Mouse (Mus musculus) embryonic facial prominence, embryonic 15.5 days (tissue): ENCODE measurements around the gene Slc25a17. TPM values are rescaled to one million over a fixed set of nuclear protein-coding genes. Genes with fewer than 3 reads are reported as not detected.

Experiments used
- ATAC-seq: fragments of 200-750 bp; cut with Nextera tagmentation; 2 replicates; pipeline ENCODE4 v1.8.0; 2017; ENCODE audit warnings: low read depth, moderate TSS enrichment; ENCODE audit not compliant: insufficient number of reproducible peaks, low FRiP score, low TSS enrichment
- H3K27ac ChIP-seq: fragments of 300-500 bp; sonication (generic); replicated peaks from 2 replicates; pipeline ENCODE4 v1.5.1; 2015; ENCODE audit warnings: mild to moderate bottlenecking, inconsistent platforms
- H3K27me3 ChIP-seq: fragments of 300-500 bp; sonication (generic); 2 replicates; pipeline ENCODE4 v1.6.1; 2015; ENCODE audit warnings: inconsistent platforms
- H3K36me3 ChIP-seq: fragments of 300-500 bp; sonication (generic); 2 replicates; pipeline ENCODE4 v1.6.1; 2015; ENCODE audit warnings: mild to moderate bottlenecking, inconsistent platforms
- H3K4me1 ChIP-seq: fragments of 300-500 bp; sonication (generic); 2 replicates; pipeline ENCODE4 v1.6.1; 2015; ENCODE audit warnings: inconsistent platforms
- H3K4me2 ChIP-seq: fragments of 300-500 bp; sonication (generic); replicated peaks from 2 replicates; pipeline ENCODE4 v1.6.1; 2015; ENCODE audit warnings: mild to moderate bottlenecking, inconsistent platforms
- H3K4me3 ChIP-seq: fragments of 300-500 bp; sonication (generic); replicated peaks from 2 replicates; pipeline ENCODE4 v1.5.1; 2015; ENCODE audit warnings: mild to moderate bottlenecking, inconsistent platforms
- H3K9ac ChIP-seq: fragments of 300-500 bp; sonication (generic); 2 replicates; pipeline ENCODE4 v1.6.1; 2015; ENCODE audit warnings: inconsistent platforms
- H3K9me3 ChIP-seq: fragments of 300-500 bp; sonication (generic); replicated peaks from 2 replicates; pipeline ENCODE4 v1.6.1; 2016; ENCODE audit warnings: inconsistent platforms
- WGBS: fragments of 180-500 bp; shearing (Covaris S2); methylation state at CpG from one replicate; pipeline ENCODE4 v1.1.7; 2015; 5-methylcytosine and 5-hydroxymethylcytosine counted together
- polyA plus RNA-seq: library from polyadenylated mRNA; unstranded; fragments of >200 nt; fragmentation: Nextera tagmentation; extraction: Ambion mirVana; gene quantifications from 2 replicates; pipeline ENCODE4 v1.2.1, GENCODE M21; 2015

The Slc25a17 gene
- polyA plus RNA-seq, 1 experiment from 2014 or later: 134 TPM

DNA sequence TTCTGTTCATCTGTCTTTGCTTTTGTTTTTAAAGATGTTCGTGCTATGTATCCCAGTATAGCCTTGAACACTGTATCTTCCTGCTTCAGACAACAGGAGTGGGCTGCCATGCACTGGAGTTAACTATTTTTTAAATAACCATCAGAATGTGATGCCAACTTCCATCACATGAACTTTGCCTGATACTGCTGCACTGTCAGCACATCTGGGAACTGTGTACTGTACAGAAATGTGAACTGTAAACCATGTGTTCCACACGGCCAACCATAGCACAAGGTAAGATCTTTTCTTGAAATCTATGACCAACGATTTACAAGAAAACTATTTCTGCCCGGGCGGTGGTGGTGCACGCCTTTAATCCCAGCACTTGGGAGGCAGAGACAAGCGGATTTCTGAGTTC, 33.1 kb downstream of the Slc25a17 start:
- H3K4me1 ChIP-seq: no peaks in the 10 kb centered on the region
- no peak for ATAC-seq
- H3K4me2 ChIP-seq: no peak overlapping the region
- no peak overlapping the region for H3K27ac ChIP-seq
- peaks cover 55% of the 10 kb centered on the region for H3K36me3 ChIP-seq
- no peaks in the 10 kb centered on the region for H3K27me3 ChIP-seq
- no peak overlapping the region for H3K9ac ChIP-seq
- 85% methylated on average over 7 of the region's 7 CpGs for WGBS
- H3K9me3 ChIP-seq: no peaks in the 10 kb centered on the region
- no peak overlapping the region for H3K4me3 ChIP-seq

DNA sequence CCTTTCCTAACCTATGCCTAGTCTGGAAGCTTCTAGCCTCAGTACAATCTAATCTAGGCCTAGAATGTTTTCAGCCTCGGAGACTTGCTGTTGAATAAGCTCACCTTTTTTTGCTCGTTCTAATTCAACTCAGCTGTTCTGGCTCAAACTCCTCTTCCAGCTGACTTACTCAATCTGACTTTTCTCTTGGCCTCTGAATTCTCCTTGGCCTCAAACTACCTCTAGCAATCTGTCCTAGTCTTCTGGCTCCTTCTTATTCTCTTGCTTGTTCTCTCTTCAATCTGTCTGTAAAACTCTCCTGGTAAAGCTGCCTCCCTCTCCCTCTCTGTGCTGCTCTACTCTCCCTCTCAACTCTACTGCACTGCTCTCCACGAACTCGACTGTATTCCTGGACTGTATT, 35.6 kb downstream of the Slc25a17 start:
- Histone ChIP-seq H3K9ac (no peak overlapping the region), H3K36me3 (peaks cover 71% of the 10 kb centered on the region), H3K9me3 (no peaks in the 10 kb centered on the region), H3K27ac (0 out of 2 replicates have a peak overlapping the region, but pooled peaks have one; percentile 22), H3K4me1 (no peaks in the 10 kb centered on the region), H3K27me3 (no peaks in the 10 kb centered on the region), H3K4me2 (no peak overlapping the region), H3K4me3 (no peak overlapping the region)
- no peak for ATAC-seq
- 46% methylated on average over 4 of the region's 4 CpGs for WGBS

DNA sequence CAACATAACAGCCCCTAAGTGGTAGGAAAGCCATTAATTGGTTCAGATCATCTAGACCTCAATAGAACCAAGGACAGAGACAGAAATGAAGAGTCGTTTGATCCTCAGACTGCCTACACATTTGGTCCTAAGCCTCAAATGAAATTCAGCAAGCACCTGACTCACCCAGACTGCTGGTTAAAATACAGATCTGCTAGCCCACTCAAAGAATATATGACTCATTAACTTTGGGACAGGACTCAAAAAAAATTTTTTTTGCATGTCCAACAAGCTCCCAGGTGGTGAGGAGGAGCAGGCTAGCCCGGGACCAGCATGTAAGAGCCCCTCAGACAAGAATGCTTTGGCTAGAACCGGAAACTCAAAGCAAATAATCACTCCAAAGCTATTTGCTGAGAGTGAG, 40.5 kb downstream of the Slc25a17 start:
- Histone ChIP-seq H3K27me3 (no peaks in the 10 kb centered on the region), H3K4me1 (no peaks in the 10 kb centered on the region), H3K9ac (no peak overlapping the region), H3K4me3 (no peak overlapping the region), H3K36me3 (peaks cover 71% of the 10 kb centered on the region), H3K9me3 (no peaks in the 10 kb centered on the region), H3K4me2 (no peak overlapping the region), H3K27ac (no peak overlapping the region)
- no peak for ATAC-seq
- WGBS: 90% methylated on average over 3 of the region's 3 CpGs

DNA sequence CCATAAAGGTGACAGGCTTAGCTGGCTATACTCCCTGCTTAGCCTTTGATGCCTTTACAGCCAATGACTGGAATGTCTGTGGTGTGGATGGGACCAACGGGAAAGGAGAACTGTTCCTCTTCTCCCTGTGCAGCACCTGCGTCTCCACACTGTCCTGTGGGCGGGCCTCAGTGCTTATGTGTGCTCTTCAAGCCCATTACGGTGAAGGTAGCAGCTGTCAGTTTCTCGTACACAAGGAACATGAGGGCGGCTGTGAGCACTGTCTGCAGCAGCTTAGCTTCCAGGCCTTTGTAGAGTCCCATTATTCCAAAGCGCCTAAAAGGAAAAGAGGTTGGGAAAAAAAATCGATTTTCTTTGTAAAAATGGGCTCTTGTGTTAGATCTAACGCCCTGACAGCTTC, 41.1 kb downstream of the Slc25a17 start:
- Histone ChIP-seq H3K4me1 (no peaks in the 10 kb centered on the region), H3K36me3 (peaks cover 71% of the 10 kb centered on the region), H3K27ac (no peak overlapping the region), H3K4me2 (no peak overlapping the region), H3K4me3 (no peak overlapping the region), H3K9me3 (no peaks in the 10 kb centered on the region), H3K9ac (no peak overlapping the region), H3K27me3 (no peaks in the 10 kb centered on the region)
- WGBS: 95% methylated on average over 9 of the region's 9 CpGs
- ATAC-seq: no peak

DNA sequence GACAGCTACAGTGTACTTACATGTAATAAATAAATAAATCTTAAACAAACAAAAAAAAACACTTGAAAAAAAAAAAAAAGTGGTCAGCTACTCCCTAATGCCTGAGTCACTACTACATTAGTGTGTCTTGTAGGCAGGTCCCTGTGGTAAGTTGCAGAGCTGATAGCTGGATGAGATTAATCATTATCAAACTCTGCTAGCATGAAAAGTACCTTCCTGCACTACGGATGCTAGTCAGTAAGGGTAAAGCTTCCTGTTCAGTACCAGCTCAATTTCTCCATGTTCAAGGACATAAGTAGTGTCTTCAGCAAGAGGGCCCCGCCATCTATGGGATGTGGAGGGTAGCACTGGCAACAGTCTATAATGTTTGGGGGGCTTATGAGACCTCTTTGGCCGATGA, 46.7 kb downstream of the Slc25a17 start:
- Histone ChIP-seq H3K4me2 (no peak overlapping the region), H3K27me3 (no peaks in the 10 kb centered on the region), H3K9me3 (no peaks in the 10 kb centered on the region), H3K36me3 (peaks cover 29% of the 10 kb centered on the region), H3K27ac (no peak overlapping the region), H3K4me1 (no peaks in the 10 kb centered on the region), H3K4me3 (no peak overlapping the region), H3K9ac (no peak overlapping the region)
- no peak for ATAC-seq
- WGBS: 95% methylated on average over 3 of the region's 3 CpGs

DNA sequence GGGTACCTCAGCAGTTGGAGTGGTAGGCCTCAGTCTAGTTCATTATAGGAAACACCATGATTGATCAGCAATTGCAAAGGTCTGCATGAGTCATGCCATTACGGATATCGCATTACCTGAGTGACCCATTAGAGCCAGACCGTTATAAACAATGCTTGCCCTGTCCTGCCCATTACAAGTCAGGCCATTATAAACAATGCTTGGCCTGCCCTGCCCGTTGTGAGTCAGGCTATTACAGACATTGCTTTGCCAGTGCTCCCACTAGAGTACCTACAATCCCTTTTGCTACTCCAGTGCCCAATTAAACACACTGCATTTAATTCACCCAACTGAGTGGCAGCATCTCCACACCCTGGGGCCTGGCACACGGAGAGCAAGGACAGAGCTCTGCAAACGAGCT, 49.6 kb downstream of the Slc25a17 start:
- no peak overlapping the region for H3K9ac ChIP-seq
- no peak overlapping the region for H3K4me3 ChIP-seq
- H3K9me3 ChIP-seq: no peaks in the 10 kb centered on the region
- H3K36me3 ChIP-seq: peaks cover 2% of the 10 kb centered on the region; the same call in 1 of the 2 replicates
- ATAC-seq: no peak
- no peaks in the 10 kb centered on the region for H3K4me1 ChIP-seq
- no peak overlapping the region for H3K27ac ChIP-seq
- H3K4me2 ChIP-seq: no peak overlapping the region
- WGBS: 49% methylated on average over 6 of the region's 6 CpGs
- H3K27me3 ChIP-seq: no peaks in the 10 kb centered on the region

DNA sequence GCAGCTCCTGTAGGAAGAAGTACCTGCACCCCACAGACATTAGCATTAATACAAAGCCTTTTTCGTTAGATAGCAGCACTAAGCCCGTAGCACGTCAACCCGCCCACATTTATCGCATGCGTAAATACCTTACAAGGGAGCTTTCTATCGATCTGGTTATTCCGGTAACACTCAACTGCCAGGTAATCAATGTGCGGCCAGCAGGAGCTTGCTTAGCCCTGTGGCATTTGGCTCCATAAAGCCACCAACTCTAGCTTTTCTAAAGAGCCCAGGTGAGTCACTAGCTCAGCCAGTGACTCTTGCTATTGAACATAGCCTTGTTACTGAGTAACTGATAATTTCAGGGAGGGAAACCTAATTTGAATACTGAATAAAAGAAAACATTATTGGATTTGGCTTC, 50.3 kb downstream of the Slc25a17 start:
- 92% methylated on average over 9 of the region's 9 CpGs for WGBS
- no peak for ATAC-seq
- H3K36me3 ChIP-seq: no peaks in the 10 kb centered on the region
- no peaks in the 10 kb centered on the region for H3K9me3 ChIP-seq
- 0 out of 2 replicates have a peak, but pooled peaks cover 4% of the 10 kb centered on the region for H3K4me1 ChIP-seq
- H3K27me3 ChIP-seq: no peaks in the 10 kb centered on the region
- H3K27ac ChIP-seq: no peak overlapping the region
- H3K9ac ChIP-seq: no peak overlapping the region
- no peak overlapping the region for H3K4me3 ChIP-seq
- no peak overlapping the region for H3K4me2 ChIP-seq

DNA sequence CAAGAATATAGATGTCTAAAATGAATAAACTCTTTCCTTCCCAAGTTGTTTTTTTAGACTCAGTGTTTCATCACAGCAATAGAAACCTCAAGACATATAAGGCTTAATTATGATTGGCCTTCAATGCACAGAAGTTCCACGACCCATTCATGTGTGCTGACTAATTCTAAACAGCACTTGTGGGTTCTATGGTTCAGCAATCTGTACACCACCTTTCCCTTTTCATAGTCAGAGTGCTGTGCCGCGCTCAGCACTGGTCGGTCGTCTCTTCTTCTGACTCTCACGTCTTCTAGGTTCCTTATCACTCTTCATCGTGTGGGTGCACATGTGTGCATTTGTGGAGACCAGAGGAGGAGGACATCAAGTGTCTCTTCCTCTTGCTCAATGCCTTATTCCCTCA, 52.6 kb downstream of the Slc25a17 start:
- ATAC-seq: no peak
- Histone ChIP-seq H3K4me1 (0 out of 2 replicates have a peak, but pooled peaks cover 7% of the 10 kb centered on the region), H3K36me3 (no peaks in the 10 kb centered on the region), H3K4me2 (no peak overlapping the region), H3K27me3 (no peaks in the 10 kb centered on the region), H3K9me3 (no peaks in the 10 kb centered on the region), H3K27ac (no peak overlapping the region), H3K4me3 (no peak overlapping the region), H3K9ac (no peak overlapping the region)
- WGBS: 91% methylated on average over 7 of the region's 7 CpGs

DNA sequence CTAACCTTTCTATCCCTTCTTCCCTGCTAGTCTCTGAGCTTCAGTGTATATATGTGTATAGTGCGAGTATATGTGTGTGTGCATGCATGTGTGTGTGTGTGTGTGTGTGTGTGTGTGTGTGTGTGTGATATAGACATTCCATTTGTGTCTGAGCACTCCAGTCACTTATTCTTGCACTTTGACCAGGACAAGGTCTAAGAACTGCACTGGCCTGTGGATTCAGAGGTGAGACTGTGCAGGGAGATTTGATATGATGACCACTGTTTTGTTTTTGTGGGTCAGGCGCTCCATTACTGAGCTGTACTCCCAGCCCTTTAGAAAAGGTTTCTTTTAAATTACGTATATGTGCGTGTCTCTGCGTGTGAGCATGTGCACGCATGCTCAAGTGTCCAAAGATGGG, 54.1 kb downstream of the Slc25a17 start:
- H3K9me3 ChIP-seq: no peaks in the 10 kb centered on the region
- H3K36me3 ChIP-seq: no peaks in the 10 kb centered on the region
- no peak overlapping the region for H3K4me3 ChIP-seq
- no peak overlapping the region for H3K4me2 ChIP-seq
- H3K4me1 ChIP-seq: 0 out of 2 replicates have a peak, but pooled peaks cover 7% of the 10 kb centered on the region
- H3K9ac ChIP-seq: no peak overlapping the region
- no peak for ATAC-seq
- H3K27ac ChIP-seq: no peak overlapping the region
- no peaks in the 10 kb centered on the region for H3K27me3 ChIP-seq
- 93% methylated on average over 6 of the region's 6 CpGs for WGBS

DNA sequence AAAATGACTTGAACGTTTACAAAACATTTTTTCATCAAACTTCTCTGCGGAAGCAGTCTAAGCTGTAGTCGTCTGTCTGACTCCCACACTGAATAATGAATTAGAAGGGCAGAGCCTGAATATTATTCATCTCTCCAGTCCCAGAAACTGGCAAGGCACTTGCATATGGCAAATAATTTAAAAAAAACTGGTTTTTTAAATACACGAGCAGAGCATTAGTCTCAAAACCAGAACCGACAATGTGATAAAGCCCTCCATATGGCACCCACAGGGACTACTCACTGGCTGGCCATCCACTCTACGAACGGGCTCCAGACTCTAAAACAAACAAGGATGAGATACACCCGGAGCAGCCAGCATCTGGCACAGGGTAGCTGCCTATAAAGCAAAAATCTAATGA, 55.6 kb downstream of the Slc25a17 start:
- Histone ChIP-seq H3K27ac (0 out of 2 replicates have a peak overlapping the region, but pooled peaks have one; percentile 11), H3K4me2 (no peak overlapping the region), H3K36me3 (no peaks in the 10 kb centered on the region), H3K9me3 (no peaks in the 10 kb centered on the region), H3K4me3 (no peak overlapping the region), H3K27me3 (no peaks in the 10 kb centered on the region), H3K4me1 (0 out of 2 replicates have a peak, but pooled peaks cover 12% of the 10 kb centered on the region), H3K9ac (no peak overlapping the region)
- WGBS: 32% methylated on average over 8 of the region's 8 CpGs
- no peak for ATAC-seq

DNA sequence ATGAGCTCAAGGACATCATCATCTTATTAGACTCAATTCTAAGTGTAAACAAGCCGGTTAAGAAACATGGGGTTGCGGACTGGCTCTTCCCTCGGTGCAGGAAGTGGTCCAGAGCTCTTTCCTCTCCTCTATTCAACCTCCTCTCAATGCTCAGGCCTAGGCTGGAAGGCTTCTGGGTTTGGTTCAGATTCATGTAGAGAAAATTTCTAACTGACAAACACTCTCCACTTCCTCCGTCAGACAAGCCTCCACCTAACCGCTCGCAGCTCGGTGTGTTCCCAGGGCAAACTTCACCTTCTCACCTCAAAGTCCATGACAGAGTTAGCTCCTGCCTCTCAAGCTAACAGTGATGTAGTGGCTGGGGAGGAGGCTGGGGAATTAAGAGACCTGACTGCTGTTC, 56.6 kb downstream of the Slc25a17 start:
- Histone ChIP-seq H3K4me1 (0 out of 2 replicates have a peak, but pooled peaks cover 12% of the 10 kb centered on the region), H3K9ac (no peak overlapping the region), H3K36me3 (no peaks in the 10 kb centered on the region), H3K4me2 (no peak overlapping the region), H3K27ac (no peak overlapping the region), H3K9me3 (no peaks in the 10 kb centered on the region), H3K27me3 (no peaks in the 10 kb centered on the region), H3K4me3 (no peak overlapping the region)
- WGBS: 89% methylated on average over 7 of the region's 7 CpGs
- no peak for ATAC-seq

DNA sequence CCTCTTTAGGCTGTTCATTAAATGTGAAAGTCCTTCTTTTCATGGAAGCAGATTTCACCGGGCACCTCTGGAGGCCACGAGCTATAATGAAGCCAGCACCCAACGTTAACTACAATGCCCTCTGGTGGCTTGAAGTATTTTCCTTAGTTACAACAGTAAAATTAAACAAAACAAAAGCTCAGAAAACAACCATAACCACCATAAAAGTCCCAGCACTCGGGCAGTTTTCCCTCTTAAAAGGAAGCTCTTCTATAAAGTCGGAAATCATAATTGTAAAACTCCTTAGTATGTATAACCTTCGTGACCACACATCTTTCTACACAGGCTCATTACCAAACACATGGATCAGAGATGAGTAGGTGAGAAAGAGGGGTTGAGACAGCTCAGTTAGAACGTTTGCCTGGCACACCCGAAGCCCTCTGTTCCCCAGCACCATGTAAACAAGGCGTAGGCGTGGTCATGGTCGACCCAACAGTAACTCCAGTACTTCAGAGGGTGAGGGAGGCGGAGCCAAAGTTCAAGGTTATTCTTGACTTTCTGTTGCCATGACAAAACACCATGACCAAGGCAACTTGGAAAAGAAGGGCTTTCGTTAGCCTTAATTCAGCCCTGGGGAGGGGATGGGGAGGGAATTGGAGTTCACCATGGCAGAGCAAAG, 58.3 kb downstream of the Slc25a17 start:
- Histone ChIP-seq H3K9ac (no peak overlapping the region), H3K9me3 (no peaks in the 10 kb centered on the region), H3K4me2 (no peak overlapping the region), H3K27me3 (no peaks in the 10 kb centered on the region), H3K36me3 (no peaks in the 10 kb centered on the region), H3K27ac (no peak overlapping the region), H3K4me1 (0 out of 2 replicates have a peak, but pooled peaks cover 12% of the 10 kb centered on the region), H3K4me3 (no peak overlapping the region)
- ATAC-seq: no peak
- 63% methylated on average over 13 of the region's 13 CpGs for WGBS
